Comparison of ENCODE assay signal across 8 mouse cellular contexts in the genomic region with DNA sequence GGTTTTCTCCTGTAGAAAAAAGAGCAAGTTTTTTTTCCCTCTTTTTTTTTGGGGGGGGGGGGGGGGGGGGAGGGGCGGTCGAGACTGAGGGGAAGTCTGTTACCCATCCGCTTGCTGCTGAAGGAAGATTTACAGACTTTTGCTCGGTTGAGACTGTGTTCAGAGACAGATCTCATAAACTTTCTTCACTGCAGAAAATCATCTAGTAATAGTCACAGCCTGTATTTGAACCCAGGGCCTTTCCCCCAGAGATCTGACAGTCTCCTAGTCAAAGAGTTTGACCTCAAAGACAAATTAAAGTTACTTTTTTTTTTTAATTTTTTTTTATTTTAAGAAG. TPM values are rescaled to one million over a fixed set of nuclear protein-coding genes. Genes with fewer than 3 reads are reported as not detected.
A peak's percentile ranks its signal among the peaks of the same experiment; 100 is the strongest.
DNase-seq lines count a peak whose midpoint lies in the region; ATAC-seq and TF ChIP-seq lines count a peak whose summit lies in the region.

No protein-coding gene starts in this region.

- DNase-seq in heart, embryonic 10.5 days (ENCODE audit: low spot score) = no peak
- no peak for DNase-seq in heart, postnatal 10 days
- DNase-seq in spleen, postnatal 4 days (ENCODE audit: low spot score in 2 of 2) = no peak
- no peak for DNase-seq in frontal cortex, postnatal 36 days (ENCODE audit: low spot score in 2 of 2)
- no peak for DNase-seq in natural killer cell, adult 2 months (ENCODE audit: low spot score in 2 of 2)

- TF ChIP-seq CTCF in E14TG2a.4 (conservative IDR thresholded peaks at IDR 0.05; ENCODE audit: low read length) = no peak

- H3K4me2 ChIP-seq in forebrain, embryonic 16.5 days (ENCODE audit: low read length) = peak overlapping the region; percentile 84
- peak overlapping the region; percentile 79 for H3K4me2 ChIP-seq in liver, embryonic 15.5 days

- H3K4me3 ChIP-seq in heart, embryonic 10.5 days = peak overlapping the region; percentile 88
- H3K4me3 ChIP-seq in E14TG2a.4 (replicated peaks; ENCODE audit: low read length) = peak overlapping the region; percentile 91; the same call in 1 of the 2 replicates
- H3K4me3 ChIP-seq in forebrain, embryonic 16.5 days (replicated peaks; ENCODE audit: low read length) = peak overlapping the region; percentile 77
- H3K4me3 ChIP-seq in liver, embryonic 15.5 days (replicated peaks) = peak overlapping the region; percentile 75

- H3K4me1 ChIP-seq in heart, embryonic 10.5 days = peaks cover 16% of the 10 kb centered on the region
- peaks cover 10% of the 10 kb centered on the region for H3K4me1 ChIP-seq in E14TG2a.4 (replicated peaks; ENCODE audit: low read depth, low read length)
- peaks cover 7% of the 10 kb centered on the region for H3K4me1 ChIP-seq in forebrain, embryonic 16.5 days (replicated peaks; ENCODE audit: control insufficient read depth, insufficient read depth, low read length)
- peaks cover 38% of the 10 kb centered on the region for H3K4me1 ChIP-seq in liver, embryonic 15.5 days (replicated peaks)

- H3K9ac ChIP-seq in forebrain, embryonic 16.5 days (replicated peaks; ENCODE audit: low read depth, low read length) = no peak overlapping the region
- H3K9ac ChIP-seq in liver, embryonic 15.5 days = no peak overlapping the region

- no peaks in the 10 kb centered on the region for H3K27me3 ChIP-seq in heart, embryonic 10.5 days (ENCODE audit: insufficient read depth, poor library complexity, severe bottlenecking)
- H3K27me3 ChIP-seq in E14TG2a.4 (ENCODE audit: insufficient read depth, low read length) = no peaks in the 10 kb centered on the region
- no peaks in the 10 kb centered on the region for H3K27me3 ChIP-seq in forebrain, embryonic 16.5 days (replicated peaks; ENCODE audit: control insufficient read depth, insufficient read depth, low read length)
- no peaks in the 10 kb centered on the region for H3K27me3 ChIP-seq in liver, embryonic 15.5 days

- intact Hi-C loops in heart, postnatal 10 days (cut with DNase I) = no loop called here

- 0 out of 2 replicates have a peak, but pooled peaks cover 6% of the 10 kb centered on the region for H3K36me3 ChIP-seq in heart, embryonic 10.5 days
- H3K36me3 ChIP-seq in E14TG2a.4 (ENCODE audit: insufficient read depth, low read length) = peaks cover 26% of the 10 kb centered on the region
- no peaks in the 10 kb centered on the region for H3K36me3 ChIP-seq in forebrain, embryonic 16.5 days (ENCODE audit: control insufficient read depth, insufficient read depth)
- H3K36me3 ChIP-seq in liver, embryonic 15.5 days (replicated peaks) = peaks cover 8% of the 10 kb centered on the region

- peak; percentile 68 for ATAC-seq in forebrain, embryonic 16.5 days
- peak; percentile 2; the same call in 1 of the 2 replicates for ATAC-seq in liver, embryonic 15.5 days (ENCODE audit: insufficient read depth)

- 0% methylated on average over 2 of the region's 4 CpGs for WGBS in heart, embryonic 10.5 days
- 0% methylated on average over 4 of the region's 4 CpGs for WGBS in forebrain, embryonic 16.5 days
- WGBS in liver, embryonic 15.5 days (ENCODE audit: insufficient replicate concordance) = 0% methylated on average over 4 of the region's 4 CpGs

- peak overlapping the region; percentile 94 for H3K27ac ChIP-seq in heart, embryonic 10.5 days
- H3K27ac ChIP-seq in forebrain, embryonic 16.5 days (ENCODE audit: low read length) = no peak overlapping the region
- H3K27ac ChIP-seq in liver, embryonic 15.5 days (replicated peaks) = peak overlapping the region; percentile 19; the same call in 1 of the 2 replicates

- H3K9me3 ChIP-seq in heart, embryonic 10.5 days = no peaks in the 10 kb centered on the region
- H3K9me3 ChIP-seq in E14TG2a.4 (ENCODE audit: low read length) = no peaks in the 10 kb centered on the region
- no peaks in the 10 kb centered on the region for H3K9me3 ChIP-seq in forebrain, embryonic 16.5 days (ENCODE audit: control insufficient read depth, low read length)
- no peaks in the 10 kb centered on the region for H3K9me3 ChIP-seq in liver, embryonic 15.5 days (replicated peaks)

RNA-seq across cellular contexts. Expression of a gene that starts 0.3 kb away (rescaled TPM):
- 117 and 133 TPM in 2 replicates for polyA plus RNA-seq in heart, embryonic 10.5 days (2016; fragmentation: Nextera tagmentation; extraction: Ambion mirVana)
- 10 to 100 TPM; 44.1 to 47.4 TPM for total RNA-seq in heart, postnatal 10 days (2021)
- polyA plus RNA-seq in forebrain, embryonic 16.5 days (2015; fragmentation: Nextera tagmentation; extraction: Ambion mirVana) = 146 and 163 TPM in 2 replicates
- 52.8 and 55.4 TPM in 2 replicates for polyA plus RNA-seq in liver, embryonic 15.5 days (2015; fragmentation: Nextera tagmentation; extraction: Ambion mirVana)
